Mouse (Mus musculus): Measurements from ENCODE around the gene Eps8l3. TPM values are rescaled to one million over a fixed set of nuclear protein-coding genes. Genes with fewer than 3 reads are reported as not detected.
"Not testable (repeated sequence)": the region's sequence is repeated elsewhere in the genome, so short reads cannot be mapped to it uniquely, and the experiment has no call there.

Eps8l3 gene
- polyA plus RNA-seq, 1 experiment from 2014 or later: not detected

GRCm38 (mm10) chr3:107855368-107855767 is 21.7 kb upstream of the Eps8l3 start:
- WGBS: 81% methylated on average over 13 of the region's 13 CpGs
- no peak for ATAC-seq (ENCODE audit: low FRiP score)
- no peaks in the 10 kb centered on the region for H3K9me3 ChIP-seq
- H3K9ac ChIP-seq: no peak overlapping the region
- H3K36me3 ChIP-seq (replicated peaks): no peaks in the 10 kb centered on the region
- no peak overlapping the region for H3K4me3 ChIP-seq (replicated peaks)
- H3K4me2 ChIP-seq: no peak overlapping the region
- H3K27me3 ChIP-seq: no peaks in the 10 kb centered on the region
- H3K4me1 ChIP-seq: peaks cover 7% of the 10 kb centered on the region
- H3K27ac ChIP-seq: no peak overlapping the region

GRCm38 (mm10) chr3:107857646-107858045 is 19.4 kb upstream of the Eps8l3 start:
- Histone ChIP-seq H3K4me3 (replicated peaks) (no peak overlapping the region), H3K27ac (no peak overlapping the region), H3K4me2 (no peak overlapping the region), H3K27me3 (no peaks in the 10 kb centered on the region), H3K4me1 (no peaks in the 10 kb centered on the region), H3K9ac (no peak overlapping the region), H3K36me3 (replicated peaks) (no peaks in the 10 kb centered on the region), H3K9me3 (no peaks in the 10 kb centered on the region)
- 65% methylated on average over 6 of the region's 6 CpGs for WGBS
- ATAC-seq (ENCODE audit: low FRiP score): no peak

GRCm38 (mm10) chr3:107861483-107861882 is 15.5 kb upstream of the Eps8l3 start:
- not testable (repeated sequence) for H3K4me2 ChIP-seq; H3K4me1 ChIP-seq; H3K4me3 ChIP-seq (replicated peaks); ATAC-seq (ENCODE audit: low FRiP score); H3K36me3 ChIP-seq (replicated peaks); H3K27me3 ChIP-seq; H3K9me3 ChIP-seq; H3K9ac ChIP-seq; H3K27ac ChIP-seq
- 83% methylated on average over 5 of the region's 5 CpGs for WGBS

GRCm38 (mm10) chr3:107862471-107862870 is 14.6 kb upstream of the Eps8l3 start:
- H3K27ac ChIP-seq: no peak overlapping the region

GRCm38 (mm10) chr3:107863471-107863870 is 13.6 kb upstream of the Eps8l3 start:
- Histone ChIP-seq H3K36me3 (replicated peaks) (no peaks in the 10 kb centered on the region), H3K27me3 (0 out of 2 replicates have a peak, but pooled peaks cover 3% of the 10 kb centered on the region), H3K4me1 (peaks cover under 1% of the 10 kb centered on the region; the same call in 1 of the 2 replicates), H3K4me3 (replicated peaks) (no peak overlapping the region), H3K4me2 (no peak overlapping the region), H3K9me3 (no peaks in the 10 kb centered on the region), H3K27ac (no peak overlapping the region), H3K9ac (no peak overlapping the region)
- no peak for ATAC-seq (ENCODE audit: low FRiP score)
- WGBS: 86% methylated on average over 5 of the region's 5 CpGs

More at GRCm38 (mm10) chr3:107862471-107862870, 14.6 kb upstream of the Eps8l3 start:
- Histone ChIP-seq H3K4me1 (no peaks in the 10 kb centered on the region), H3K4me2 (no peak overlapping the region), H3K36me3 (replicated peaks) (no peaks in the 10 kb centered on the region), H3K9me3 (no peaks in the 10 kb centered on the region), H3K4me3 (replicated peaks) (no peak overlapping the region), H3K9ac (no peak overlapping the region), H3K27me3 (0 out of 2 replicates have a peak, but pooled peaks cover 3% of the 10 kb centered on the region)
- ATAC-seq (ENCODE audit: low FRiP score): no peak
- WGBS: 80% methylated on average over 2 of the region's 2 CpGs

GRCm38 (mm10) chr3:107863898-107864603 is 13.0 kb upstream of the Eps8l3 start:
- ATAC-seq (ENCODE audit: low FRiP score): peak; percentile 80
- Histone ChIP-seq H3K27me3 (0 out of 2 replicates have a peak, but pooled peaks cover 3% of the 10 kb centered on the region), H3K36me3 (replicated peaks) (no peaks in the 10 kb centered on the region), H3K4me2 (no peak overlapping the region), H3K4me1 (peaks cover 6% of the 10 kb centered on the region), H3K9ac (no peak overlapping the region), H3K4me3 (replicated peaks) (no peak overlapping the region), H3K9me3 (no peaks in the 10 kb centered on the region), H3K27ac (no peak overlapping the region)
- WGBS: 8% methylated on average over 2 of the region's 2 CpGs

GRCm38 (mm10) chr3:107865364-107866091 is 11.5 kb upstream of the Eps8l3 start:
- ATAC-seq (ENCODE audit: low FRiP score): no peak
- H3K4me2 ChIP-seq: no peak overlapping the region
- no peak overlapping the region for H3K9ac ChIP-seq

GRCm38 (mm10) chr3:107867086-107867485 is 9.9 kb upstream of the Eps8l3 start:
- Histone ChIP-seq H3K4me1 (peaks cover 13% of the 10 kb centered on the region), H3K4me3 (replicated peaks) (no peak overlapping the region), H3K9me3 (no peaks in the 10 kb centered on the region), H3K4me2 (no peak overlapping the region), H3K9ac (no peak overlapping the region), H3K27ac (no peak overlapping the region), H3K27me3 (0 out of 2 replicates have a peak, but pooled peaks cover 3% of the 10 kb centered on the region), H3K36me3 (replicated peaks) (no peaks in the 10 kb centered on the region)
- 5% methylated on average over 8 of the region's 8 CpGs for WGBS
- ATAC-seq (ENCODE audit: low FRiP score): peak; percentile 49

More at GRCm38 (mm10) chr3:107865364-107866091, 11.5 kb upstream of the Eps8l3 start:
- Histone ChIP-seq H3K36me3 (replicated peaks) (no peaks in the 10 kb centered on the region), H3K9me3 (no peaks in the 10 kb centered on the region), H3K4me1 (peaks cover 13% of the 10 kb centered on the region), H3K27me3 (0 out of 2 replicates have a peak, but pooled peaks cover 3% of the 10 kb centered on the region), H3K27ac (no peak overlapping the region), H3K4me3 (replicated peaks) (no peak overlapping the region)
- WGBS: 74% methylated on average over 10 of the region's 10 CpGs

GRCm38 (mm10) chr3:107868452-107868851 is 8.6 kb upstream of the Eps8l3 start:
- no peak for ATAC-seq (ENCODE audit: low FRiP score)
- 86% methylated on average over 22 of the region's 22 CpGs for WGBS
- Histone ChIP-seq H3K4me3 (replicated peaks) (no peak overlapping the region), H3K27ac (peak overlapping the region; percentile 71; the same call in 1 of the 2 replicates), H3K4me1 (peaks cover 13% of the 10 kb centered on the region), H3K27me3 (0 out of 2 replicates have a peak, but pooled peaks cover 3% of the 10 kb centered on the region), H3K4me2 (no peak overlapping the region), H3K9me3 (no peaks in the 10 kb centered on the region), H3K36me3 (replicated peaks) (no peaks in the 10 kb centered on the region), H3K9ac (no peak overlapping the region)

- Histone ChIP-seq H3K4me1 (peaks cover 13% of the 10 kb centered on the region), H3K27me3 (0 out of 2 replicates have a peak, but pooled peaks cover 3% of the 10 kb centered on the region), H3K9ac (no peak overlapping the region), H3K27ac (peak overlapping the region; percentile 71), H3K9me3 (no peaks in the 10 kb centered on the region), H3K4me3 (replicated peaks) (no peak overlapping the region), H3K4me2 (0 out of 2 replicates have a peak overlapping the region, but pooled peaks have one; percentile 2), H3K36me3 (replicated peaks) (no peaks in the 10 kb centered on the region)
- 7% methylated on average over 7 of the region's 7 CpGs for WGBS
- peak; percentile 70 for ATAC-seq (ENCODE audit: low FRiP score)
These were observed 7.9 kb upstream of the Eps8l3 start for GRCm38 (mm10) chr3:107869097-107869496.

GRCm38 (mm10) chr3:107869925-107870324 is 7.1 kb upstream of the Eps8l3 start:
- H3K27me3 ChIP-seq: 0 out of 2 replicates have a peak, but pooled peaks cover 3% of the 10 kb centered on the region
- no peak for ATAC-seq (ENCODE audit: low FRiP score)
- no peak overlapping the region for H3K4me3 ChIP-seq (replicated peaks)
- no peaks in the 10 kb centered on the region for H3K9me3 ChIP-seq
- no peaks in the 10 kb centered on the region for H3K36me3 ChIP-seq (replicated peaks)
- no peak overlapping the region for H3K27ac ChIP-seq
- H3K4me1 ChIP-seq: peaks cover 13% of the 10 kb centered on the region
- H3K9ac ChIP-seq: no peak overlapping the region
- no peak overlapping the region for H3K4me2 ChIP-seq
- 66% methylated on average over 4 of the region's 4 CpGs for WGBS

All from forebrain, embryonic 12.5 days (tissue).